Mouse (Mus musculus) neutrophil, adult 83 days (primary cell): ENCODE measurements around the gene Akap17b. TPM values are rescaled to one million over a fixed set of nuclear protein-coding genes. Genes with fewer than 3 reads are reported as not detected.

Experiments
- total RNA-seq, 2 experiments: library from RNA; stranded (reverse); gene quantifications; one replicate each; pipeline ENCODE4 v1.2.4; 2023

Gene Akap17b
- total RNA-seq = 1 to 10 TPM in 1 of 2 experiments, under 1 TPM in 1; 0.68 to 1.4 TPM

DNA sequence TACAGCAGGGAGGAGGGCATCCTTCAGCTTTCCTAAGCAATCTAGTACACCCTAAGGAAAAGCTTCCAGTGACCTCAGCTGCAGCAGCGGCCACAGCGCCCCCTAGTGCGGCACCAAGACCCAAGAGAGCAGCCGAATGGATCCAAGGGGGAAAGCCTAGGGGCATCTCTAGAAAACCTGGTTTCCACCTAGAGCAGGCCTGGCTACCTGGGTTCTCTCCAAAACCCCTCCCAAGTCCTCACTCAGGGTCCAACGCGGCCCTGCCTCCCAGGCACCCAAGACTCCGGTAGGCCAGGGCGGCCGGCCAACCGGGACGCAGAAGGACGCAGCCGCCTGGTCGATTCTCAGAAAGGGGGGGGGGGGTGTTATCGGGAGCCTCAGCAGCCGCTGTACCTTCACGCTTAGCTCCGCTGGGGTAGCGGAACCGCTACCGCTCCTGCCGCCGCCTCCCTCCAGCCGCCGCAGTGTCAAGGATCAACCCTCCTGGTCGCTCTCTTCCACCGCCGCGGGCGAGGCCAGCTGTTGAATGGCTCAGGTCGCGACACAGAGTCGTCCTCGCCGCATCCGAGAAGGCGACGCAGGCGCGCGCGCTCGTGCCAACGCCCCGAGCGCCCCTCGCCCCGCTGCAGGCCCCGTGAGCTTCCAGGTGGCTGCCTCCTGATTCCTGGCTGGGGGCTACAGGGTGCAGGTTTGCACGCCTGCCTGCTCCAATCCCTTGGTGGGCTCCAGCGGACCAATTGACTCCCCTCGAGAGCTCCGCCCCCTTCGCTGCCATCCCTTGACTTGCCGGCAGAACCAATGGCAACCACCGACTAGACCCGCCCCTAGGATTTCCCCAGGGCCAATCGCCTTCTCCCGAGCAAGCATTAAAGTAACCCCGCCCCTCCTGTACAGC is at the start of gene Akap17b:
Gene Akap17b, minus strand, starts transcription at position 739 of the 895 bp plus-strand sequence.

GRCm38 (mm10) chrX:36597707-36598389 is 47.3 kb downstream of the Akap17b start, which contains the start of gene Pgrmc1:
Pgrmc1 (plus strand) TSS chrX:36598206.

Other genes starting within 250 kb of the Akap17b start
- not detected for gene Gm6268, start 244.1 kb downstream of the Akap17b start, total RNA-seq
- gene Gm14569, start 153.6 kb downstream of the Akap17b start, total RNA-seq = not detected
- gene Pgrmc1, start 47.2 kb downstream of the Akap17b start, total RNA-seq = 10 to 100 TPM; 16.7 to 17.7 TPM
- 1 to 10 TPM; 1.9 to 2.2 TPM for gene Slc25a43, start 98.3 kb upstream of the Akap17b start, total RNA-seq
- gene Slc25a5, start 150.3 kb upstream of the Akap17b start, total RNA-seq = 100 to 1,000 TPM; 318 to 354 TPM
- gene Ube2a, start 228.5 kb upstream of the Akap17b start, total RNA-seq = 10 to 100 TPM; 55.4 to 61.6 TPM
- 10 to 100 TPM; 23.0 to 24.8 TPM for gene C330007P06Rik, start 228.7 kb upstream of the Akap17b start, total RNA-seq